Mouse (Mus musculus) forebrain, embryonic 14.5 days (tissue): Measurements from ENCODE around the gene Ccdc88c. TPM values are rescaled to one million over a fixed set of nuclear protein-coding genes. Genes with fewer than 3 reads are reported as not detected.

Source experiments
- ATAC-seq: fragments of 200-750 bp; cut with Nextera tagmentation; 2 replicates; pipeline ENCODE4 v1.8.0; 2017; ENCODE audit warnings: mild to moderate bottlenecking, moderate library complexity
- DNase-seq: peaks from one replicate; pipeline ENCODE4 v3.0.0-alpha.2; 2015; ENCODE audit warnings: low spot score
- H3K27ac ChIP-seq: fragments of 300-500 bp; sonication (generic); 2 replicates; pipeline ENCODE4 v1.5.1; 2014; ENCODE audit warnings: low read depth, mild to moderate bottlenecking, control low read depth, low read length, moderate library complexity
- H3K27me3 ChIP-seq: fragments of 300-500 bp; sonication (generic); replicated peaks from 2 replicates; pipeline ENCODE4 v1.6.1; 2014; ENCODE audit warnings: low read length, control low read depth, mixed read lengths; ENCODE audit not compliant: control insufficient read depth, insufficient read depth
- H3K36me3 ChIP-seq: fragments of 300-500 bp; sonication (generic); 2 replicates; pipeline ENCODE4 v1.6.1; 2014; ENCODE audit warnings: low read length, control low read depth; ENCODE audit not compliant: control insufficient read depth, insufficient read depth
- H3K4me1 ChIP-seq: fragments of 300-500 bp; sonication (generic); 2 replicates; pipeline ENCODE4 v1.6.1; 2014; ENCODE audit warnings: antibody characterized with exemption, low read length, control low read depth; ENCODE audit not compliant: control insufficient read depth, insufficient read depth
- H3K4me2 ChIP-seq: fragments of 300-500 bp; sonication (generic); 2 replicates; pipeline ENCODE4 v1.6.1; 2014; ENCODE audit warnings: mild to moderate bottlenecking, control low read depth, low read length
- H3K4me3 ChIP-seq: fragments of 300-500 bp; sonication (generic); 2 replicates; pipeline ENCODE4 v1.5.1; 2014; ENCODE audit warnings: low read depth, low read length, control low read depth
- H3K9ac ChIP-seq: fragments of 300-500 bp; sonication (generic); 2 replicates; pipeline ENCODE4 v1.6.1; 2014; ENCODE audit warnings: mild to moderate bottlenecking, low read length, control low read depth, moderate library complexity
- H3K9me3 ChIP-seq: fragments of 300-500 bp; sonication (generic); replicated peaks from 2 replicates; pipeline ENCODE4 v1.6.1; 2016; ENCODE audit warnings: low read length, control low read depth, mixed read lengths; ENCODE audit not compliant: control insufficient read depth
- WGBS: fragments of 180-500 bp; shearing (Covaris S2); extraction: QIAGEN DNeasy Blood & Tissue Kit; methylation state at CpG from one replicate; pipeline ENCODE4 v1.1.7; 2014; 5-methylcytosine and 5-hydroxymethylcytosine counted together
- polyA plus RNA-seq: library from polyadenylated mRNA; unstranded; fragments of >200 nt; fragmentation: Nextera tagmentation; extraction: Ambion mirVana; gene quantifications from 2 replicates; pipeline ENCODE4 v1.2.1, GENCODE M21; 2014

The Ccdc88c gene
- polyA plus RNA-seq, 1 experiment from 2014 or later, result 11.6 TPM

GRCm38 (mm10) chr12:100901386-100901785, 127.5 kb downstream of the Ccdc88c start:
- no peak overlapping the region for H3K4me3 ChIP-seq
- peaks cover 27% of the 10 kb centered on the region for H3K27me3 ChIP-seq
- DNase-seq, result no peak
- H3K9ac ChIP-seq, result no peak overlapping the region
- no peaks in the 10 kb centered on the region for H3K9me3 ChIP-seq
- H3K4me2 ChIP-seq, result no peak overlapping the region
- H3K36me3 ChIP-seq, result no peaks in the 10 kb centered on the region
- ATAC-seq, result no peak
- WGBS, result 88% methylated on average over 6 of the region's 6 CpGs
- no peak overlapping the region for H3K27ac ChIP-seq
- peaks cover 18% of the 10 kb centered on the region for H3K4me1 ChIP-seq

DNA sequence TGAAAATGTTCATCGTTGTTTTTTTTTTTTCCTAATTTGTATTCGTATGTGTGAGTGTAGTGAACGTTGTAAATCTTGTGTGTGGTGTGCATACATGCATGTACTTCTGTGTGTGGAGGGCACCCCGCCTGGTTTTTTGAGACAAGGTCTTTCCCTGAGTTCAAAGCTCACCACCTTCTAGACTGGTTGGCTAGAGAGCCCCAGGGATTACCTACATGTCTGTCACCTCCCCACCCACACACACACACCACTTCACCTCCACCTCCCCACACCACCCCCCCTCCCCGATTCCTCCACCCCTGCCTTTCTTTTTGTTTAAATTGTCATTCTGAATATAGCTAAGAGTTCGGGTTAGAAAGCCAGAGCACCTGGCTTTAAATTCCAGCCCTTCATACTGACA, 128.0 kb downstream of the Ccdc88c start:
- Histone ChIP-seq H3K27ac (no peak overlapping the region), H3K4me1 (peaks cover 18% of the 10 kb centered on the region), H3K4me3 (no peak overlapping the region), H3K27me3 (peaks cover 27% of the 10 kb centered on the region), H3K9ac (no peak overlapping the region), H3K9me3 (no peaks in the 10 kb centered on the region), H3K36me3 (no peaks in the 10 kb centered on the region), H3K4me2 (no peak overlapping the region)
- DNase-seq (no peak), ATAC-seq (no peak)
- 77% methylated on average over 6 of the region's 6 CpGs for WGBS

GRCm38 (mm10) chr12:100899111-100899640, 129.7 kb downstream of the Ccdc88c start:
- Histone ChIP-seq H3K27ac (no peak overlapping the region), H3K4me3 (peak overlapping the region; percentile 30), H3K27me3 (peaks cover 27% of the 10 kb centered on the region), H3K9ac (peak overlapping the region; percentile 52; the same call in 1 of the 2 replicates), H3K36me3 (no peaks in the 10 kb centered on the region), H3K4me1 (peaks cover 18% of the 10 kb centered on the region), H3K9me3 (no peaks in the 10 kb centered on the region), H3K4me2 (peak overlapping the region; percentile 68)
- WGBS, result under 1% methylated on average over 29 of the region's 30 CpGs
- peak; percentile 24; the same call in 1 of the 2 replicates for ATAC-seq
- DNase-seq, result peak; percentile 34

DNA sequence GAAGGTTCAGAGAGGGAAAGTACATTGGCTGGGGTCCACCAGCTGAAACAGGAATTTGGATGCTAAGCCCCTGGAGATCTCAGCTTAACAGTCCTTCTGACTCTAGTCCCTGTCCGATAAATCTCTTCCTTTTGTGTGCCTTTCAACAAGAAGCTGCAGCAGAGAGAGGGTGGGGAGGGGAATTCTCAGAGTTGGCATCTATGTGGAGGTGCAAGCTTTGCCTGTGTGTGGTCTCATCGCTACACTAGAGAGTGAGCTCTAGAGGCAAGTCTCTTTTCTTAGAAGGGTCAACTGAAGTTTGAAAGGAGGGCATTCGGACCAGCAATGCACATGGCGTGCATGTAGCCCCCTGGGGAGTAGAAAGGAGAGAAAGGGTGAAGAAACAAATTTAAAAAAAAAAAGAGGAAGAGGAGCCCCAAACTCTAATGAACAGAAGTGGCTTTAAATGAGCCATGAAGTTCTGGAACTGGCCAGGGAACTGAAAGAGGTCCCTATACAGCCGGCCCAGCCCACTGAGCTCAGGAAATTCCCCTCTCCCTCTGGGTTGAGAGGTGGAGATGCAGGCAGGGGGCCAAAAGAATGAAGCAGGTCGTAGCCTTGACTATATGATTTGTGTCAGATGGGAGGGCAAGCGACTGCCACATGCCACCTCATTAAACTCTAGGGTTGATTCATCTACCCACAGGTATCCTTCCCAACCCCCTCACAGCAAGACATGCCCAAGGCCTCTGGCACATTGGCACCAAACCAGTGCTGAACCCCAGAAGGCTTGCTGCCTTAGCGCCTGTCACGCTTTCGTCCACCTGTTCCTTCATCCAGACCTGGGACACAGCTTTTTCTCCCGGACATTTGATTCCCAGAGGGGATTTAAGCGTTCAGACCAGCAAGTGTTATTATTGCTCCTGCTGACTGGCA, 130.9 kb downstream of the Ccdc88c start:
- Histone ChIP-seq H3K9me3 (no peaks in the 10 kb centered on the region), H3K9ac (no peak overlapping the region), H3K27me3 (peaks cover 27% of the 10 kb centered on the region), H3K4me2 (peak overlapping the region; percentile 68; the same call in 1 of the 2 replicates), H3K4me1 (peaks cover 18% of the 10 kb centered on the region), H3K36me3 (no peaks in the 10 kb centered on the region), H3K4me3 (no peak overlapping the region), H3K27ac (no peak overlapping the region)
- ATAC-seq, result no peak
- 11% methylated on average over 12 of the region's 12 CpGs for WGBS
- peak; percentile 33 for DNase-seq

DNA sequence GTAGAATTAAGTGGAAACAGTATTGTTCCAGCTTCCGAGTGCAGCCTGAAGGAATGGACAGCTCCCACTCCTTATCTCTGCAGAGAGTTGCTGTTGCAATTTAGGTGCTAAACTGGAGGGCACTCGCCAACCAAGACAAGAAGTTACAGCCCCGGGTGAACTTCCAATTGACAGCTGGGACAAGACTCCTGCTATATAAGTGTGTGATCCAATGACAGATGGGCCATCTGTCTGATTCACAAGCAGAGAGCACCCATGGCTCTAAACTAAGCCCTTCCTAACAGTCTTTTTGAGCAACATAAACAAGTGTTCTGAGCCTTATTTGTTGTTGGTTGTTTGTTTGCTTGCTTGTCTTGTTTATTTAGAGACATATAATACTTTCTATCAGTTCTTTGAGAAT, 132.2 kb downstream of the Ccdc88c start:
- Histone ChIP-seq H3K9ac (no peak overlapping the region), H3K4me3 (no peak overlapping the region), H3K27me3 (peaks cover 27% of the 10 kb centered on the region), H3K4me1 (peaks cover 18% of the 10 kb centered on the region), H3K9me3 (no peaks in the 10 kb centered on the region), H3K27ac (no peak overlapping the region), H3K36me3 (no peaks in the 10 kb centered on the region), H3K4me2 (no peak overlapping the region)
- ATAC-seq, result no peak
- 38% methylated on average over 3 of the region's 3 CpGs for WGBS
- no peak for DNase-seq

DNA sequence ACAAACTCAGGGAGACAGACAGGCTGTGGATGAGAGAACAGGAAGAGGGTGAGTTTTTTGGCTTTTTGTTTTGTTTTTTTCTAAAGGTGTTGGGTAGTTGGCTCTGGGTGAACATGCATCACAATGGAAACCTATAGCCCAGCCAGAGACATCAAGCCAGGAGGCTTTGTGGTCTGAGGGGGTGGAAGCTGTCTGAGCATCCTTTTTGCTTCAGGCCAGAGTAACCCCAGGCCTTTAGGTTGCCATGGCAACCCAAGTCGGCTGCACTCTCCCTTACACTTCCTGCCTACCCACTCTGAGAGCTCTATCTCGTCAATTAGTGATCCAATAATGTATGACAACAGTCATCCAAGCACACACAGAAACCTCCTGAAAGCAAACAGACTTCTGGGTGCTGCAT, 133.4 kb downstream of the Ccdc88c start:
- Histone ChIP-seq H3K4me1 (peaks cover 18% of the 10 kb centered on the region), H3K9me3 (no peaks in the 10 kb centered on the region), H3K9ac (no peak overlapping the region), H3K4me2 (no peak overlapping the region), H3K27ac (no peak overlapping the region), H3K27me3 (peaks cover 25% of the 10 kb centered on the region), H3K4me3 (no peak overlapping the region), H3K36me3 (no peaks in the 10 kb centered on the region)
- DNase-seq (peak; percentile 35), ATAC-seq (peak; percentile 42; the same call in 1 of the 2 replicates)
- 2% methylated on average over 2 of the region's 2 CpGs for WGBS

DNA sequence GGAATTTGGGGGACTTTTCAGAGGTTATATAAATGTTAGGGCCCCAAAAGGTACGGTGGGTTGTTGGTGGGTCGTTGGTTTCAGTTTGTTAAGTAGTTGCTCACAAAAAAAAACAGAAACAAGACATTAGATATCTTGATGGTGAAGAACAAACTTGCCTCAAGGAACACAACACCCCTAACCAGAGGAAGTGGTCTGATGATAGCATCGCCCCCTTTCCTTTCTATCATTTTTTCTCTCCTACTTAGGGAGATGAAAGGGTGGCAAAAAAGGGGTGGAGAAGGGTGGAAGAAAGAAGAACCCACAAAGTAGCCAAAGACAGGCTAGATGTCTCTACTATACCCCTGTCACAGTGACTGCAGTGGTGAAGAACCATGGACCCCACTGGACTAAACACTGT, 138.3 kb downstream of the Ccdc88c start:
- H3K27ac ChIP-seq, result no peak overlapping the region
- no peaks in the 10 kb centered on the region for H3K9me3 ChIP-seq
- no peaks in the 10 kb centered on the region for H3K4me1 ChIP-seq
- H3K4me2 ChIP-seq, result no peak overlapping the region
- no peaks in the 10 kb centered on the region for H3K36me3 ChIP-seq
- no peak overlapping the region for H3K9ac ChIP-seq
- no peaks in the 10 kb centered on the region for H3K27me3 ChIP-seq
- no peak overlapping the region for H3K4me3 ChIP-seq
- 87% methylated on average over 3 of the region's 3 CpGs for WGBS
- ATAC-seq, result no peak
- DNase-seq, result no peak

GRCm38 (mm10) chr12:100887801-100888258, 141.0 kb downstream of the Ccdc88c start:
- H3K9ac ChIP-seq, result no peak overlapping the region; the same call in 1 of the 2 replicates
- ATAC-seq (no peak), DNase-seq (peak; percentile 54)
- 46% methylated on average over 12 of the region's 12 CpGs for WGBS
- no peak overlapping the region for H3K4me3 ChIP-seq
- no peaks in the 10 kb centered on the region for H3K27me3 ChIP-seq
- no peaks in the 10 kb centered on the region for H3K4me1 ChIP-seq
- no peaks in the 10 kb centered on the region for H3K36me3 ChIP-seq
- no peak overlapping the region for H3K4me2 ChIP-seq
- H3K9me3 ChIP-seq, result no peaks in the 10 kb centered on the region
- H3K27ac ChIP-seq, result no peak overlapping the region

GRCm38 (mm10) chr12:100886877-100887276, 142.0 kb downstream of the Ccdc88c start:
- Histone ChIP-seq H3K9ac (no peak overlapping the region), H3K27ac (no peak overlapping the region), H3K36me3 (no peaks in the 10 kb centered on the region), H3K4me3 (no peak overlapping the region), H3K9me3 (no peaks in the 10 kb centered on the region), H3K4me1 (no peaks in the 10 kb centered on the region), H3K27me3 (no peaks in the 10 kb centered on the region), H3K4me2 (no peak overlapping the region)
- no peak for DNase-seq
- no peak for ATAC-seq
- WGBS, result 79% methylated on average over 4 of the region's 4 CpGs
